17 mouse cellular contexts compared by ENCODE assay signal in the genomic region with DNA sequence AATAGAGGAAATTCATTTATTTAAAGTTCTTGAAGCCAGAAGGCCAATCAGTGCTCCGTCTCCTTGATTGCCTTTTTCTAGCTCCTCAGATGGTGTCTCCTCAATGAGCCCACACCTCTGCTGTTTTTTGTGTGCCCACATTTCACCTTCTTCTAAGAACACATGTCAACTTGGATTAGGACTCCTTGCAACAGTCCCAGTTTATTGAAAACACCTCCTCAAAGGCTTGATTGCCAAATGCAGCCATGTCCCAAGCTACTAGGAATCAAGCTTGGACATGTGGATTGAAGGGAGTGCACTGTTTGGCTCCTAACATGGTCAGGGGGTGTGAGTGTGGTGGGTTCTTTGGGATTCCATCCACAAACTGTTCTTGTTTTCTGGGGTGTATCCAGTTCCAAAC.
A peak's percentile ranks its signal among the peaks of the same experiment; 100 is the strongest.
DNase-seq lines count a peak whose midpoint lies in the region.
"Had no signal": no experiment of that assay in that cellular context is flagged by ENCODE, and none has a peak within 500 bp of the region (broad histone marks: within the 10 kb centered on the region; RNA-seq: fewer than 3 reads in every experiment).

No protein-coding gene starts in this region.

- DNase-seq in frontal cortex, adult 2 months (ENCODE audit: extremely low spot score in 1 of 2, low spot score in 1 of 2), result peak; percentile 52 to 68
- no peak for DNase-seq in frontal cortex, postnatal 25 days (ENCODE audit: low spot score in 2 of 2)
- peak; percentile 9 to 14 for DNase-seq in layer of hippocampus, postnatal 14 days (ENCODE audit: low spot score in 2 of 2)
- no peak for DNase-seq in layer of hippocampus, postnatal 10 days (ENCODE audit: low spot score in 2 of 2)
- DNase-seq in right cerebral cortex, adult 18-20 months, result peak; percentile 56
- DNase-seq in right cerebral cortex, postnatal 4 days, result no peak
- DNase-seq in telencephalon, adult 2 months (ENCODE audit: low read depth, low spot score), result peak; percentile 68
- no peak for DNase-seq in heart, postnatal 25 days (ENCODE audit: low spot score)
- DNase-seq: adrenal gland, postnatal 14 days; cerebellum, adult 8-10 months; cerebellum, postnatal 36 days; embryo, embryonic 11 days; gastrocnemius, postnatal 25 days; heart, adult 18-20 months; heart, postnatal 14 days; lung, embryonic 14.5 days; thymus, adult 18-20 months had no signal

- intact Hi-C loops in heart, postnatal 25 days (cut with DNase I), result no loop called here

Comparison
In these comparisons a context has a peak if more than half of its experiments do, and no peak if none do; other contexts are left out.
1. DNase-seq: peak in frontal cortex, adult 2 months (2 of 2), layer of hippocampus, postnatal 14 days (2 of 2), right cerebral cortex, adult 18-20 months (single experiment) and telencephalon, adult 2 months (single experiment); none in frontal cortex, postnatal 25 days (0 of 2), layer of hippocampus, postnatal 10 days (0 of 2), right cerebral cortex, postnatal 4 days (single experiment) and heart, postnatal 25 days (single experiment).